Mouse (Mus musculus): ENCODE data around the gene Rai1. TPM values are rescaled to one million over a fixed set of nuclear protein-coding genes. Genes with fewer than 3 reads are reported as not detected.

Gene Rai1
- polyA plus RNA-seq, 1 experiment, result 24.9 TPM

GRCm38 (mm10) chr11:60209933-60210249 lies 105.1 kb downstream of the Rai1 start:
- Histone ChIP-seq H3K4me3 (ENCODE audit: insufficient read depth, poor library complexity, severe bottlenecking) (peak overlapping the region; percentile 34), H3K27me3 (ENCODE audit: control insufficient read depth, insufficient read depth, insufficient read length) (no peaks in the 10 kb centered on the region), H3K79me3 (ENCODE audit: low read depth) (peaks cover 43% of the 10 kb centered on the region), H3K36me3 (ENCODE audit: control insufficient read depth, insufficient read depth) (peaks cover 28% of the 10 kb centered on the region), H3K79me2 (ENCODE audit: control insufficient read depth, insufficient read depth) (peaks cover 89% of the 10 kb centered on the region), H3ac (ENCODE audit: control insufficient read depth, insufficient read length, low read depth) (peak overlapping the region; percentile 9)
- TF ChIP-seq USF1 (IDR thresholded peaks at IDR 0.05; ENCODE audit: low read depth), result no peak
- TF ChIP-seq FOSL1 (IDR thresholded peaks at IDR 0.05; ENCODE audit: insufficient read depth, low read length, poor library complexity, severe bottlenecking), result no peak
- no peak for TF ChIP-seq MYOD1 (IDR thresholded peaks at IDR 0.05; ENCODE audit: control insufficient read depth, insufficient read length, low read depth)
- TF ChIP-seq MYOG (IDR thresholded peaks at IDR 0.05; ENCODE audit: control insufficient read depth, extremely low read depth, insufficient read length), result no peak
- TF ChIP-seq MAX (IDR thresholded peaks at IDR 0.05), result no peak
- no peak for TF ChIP-seq CEBPB (IDR thresholded peaks at IDR 0.05; ENCODE audit: low read depth)
- no peak for TF ChIP-seq CTCF (IDR thresholded peaks at IDR 0.05; ENCODE audit: control insufficient read depth, insufficient read depth, insufficient read length)

- peak overlapping the region; percentile 19 for H3ac ChIP-seq (ENCODE audit: control insufficient read depth, insufficient read length, low read depth)
- peaks cover 93% of the 10 kb centered on the region for H3K79me2 ChIP-seq (ENCODE audit: control insufficient read depth, insufficient read depth)
- TF ChIP-seq MYOG (IDR thresholded peaks at IDR 0.05; ENCODE audit: control insufficient read depth, extremely low read depth, insufficient read length) (no peak), MAX (IDR thresholded peaks at IDR 0.05) (no peak), MYOD1 (IDR thresholded peaks at IDR 0.05; ENCODE audit: control insufficient read depth, insufficient read length, low read depth) (no peak), FOSL1 (IDR thresholded peaks at IDR 0.05; ENCODE audit: insufficient read depth, low read length, poor library complexity, severe bottlenecking) (no peak), CTCF (IDR thresholded peaks at IDR 0.05; ENCODE audit: control insufficient read depth, insufficient read depth, insufficient read length) (no peak), CEBPB (IDR thresholded peaks at IDR 0.05; ENCODE audit: low read depth) (no peak), USF1 (IDR thresholded peaks at IDR 0.05; ENCODE audit: low read depth) (no peak)
- peaks cover 45% of the 10 kb centered on the region for H3K79me3 ChIP-seq (ENCODE audit: low read depth)
- no peaks in the 10 kb centered on the region for H3K27me3 ChIP-seq (ENCODE audit: control insufficient read depth, insufficient read depth, insufficient read length)
- H3K4me3 ChIP-seq (ENCODE audit: insufficient read depth, poor library complexity, severe bottlenecking), result peak overlapping the region; percentile 34
- H3K36me3 ChIP-seq (ENCODE audit: control insufficient read depth, insufficient read depth), result peaks cover 23% of the 10 kb centered on the region
Measured at GRCm38 (mm10) chr11:60210305-60210724, 105.5 kb downstream of the Rai1 start.

GRCm38 (mm10) chr11:60211152-60211551 lies 106.3 kb downstream of the Rai1 start:
- TF ChIP-seq USF1 (IDR thresholded peaks at IDR 0.05; ENCODE audit: low read depth) (no peak), MYOG (IDR thresholded peaks at IDR 0.05; ENCODE audit: control insufficient read depth, extremely low read depth, insufficient read length) (no peak), CTCF (IDR thresholded peaks at IDR 0.05; ENCODE audit: control insufficient read depth, insufficient read depth, insufficient read length) (no peak), MAX (IDR thresholded peaks at IDR 0.05) (no peak), CEBPB (IDR thresholded peaks at IDR 0.05; ENCODE audit: low read depth) (no peak)
- no peak overlapping the region for H3ac ChIP-seq (ENCODE audit: control insufficient read depth, insufficient read length, low read depth)
- peaks cover 17% of the 10 kb centered on the region for H3K36me3 ChIP-seq (ENCODE audit: control insufficient read depth, insufficient read depth)
- peaks cover 99% of the 10 kb centered on the region for H3K79me2 ChIP-seq (ENCODE audit: control insufficient read depth, insufficient read depth)
- no peak overlapping the region for H3K4me3 ChIP-seq (ENCODE audit: insufficient read depth, poor library complexity, severe bottlenecking)
- peaks cover 50% of the 10 kb centered on the region for H3K79me3 ChIP-seq (ENCODE audit: low read depth)
- H3K27me3 ChIP-seq (ENCODE audit: control insufficient read depth, insufficient read depth, insufficient read length), result no peaks in the 10 kb centered on the region

GRCm38 (mm10) chr11:60211761-60212160 lies 106.9 kb downstream of the Rai1 start:
- TF ChIP-seq CTCF (IDR thresholded peaks at IDR 0.05; ENCODE audit: control insufficient read depth, insufficient read depth, insufficient read length) (no peak), MYOG (IDR thresholded peaks at IDR 0.05; ENCODE audit: control insufficient read depth, extremely low read depth, insufficient read length) (no peak), FOSL1 (IDR thresholded peaks at IDR 0.05; ENCODE audit: insufficient read depth, low read length, poor library complexity, severe bottlenecking) (no peak), MYOD1 (IDR thresholded peaks at IDR 0.05; ENCODE audit: control insufficient read depth, insufficient read length, low read depth) (no peak), MAX (IDR thresholded peaks at IDR 0.05) (no peak), USF1 (IDR thresholded peaks at IDR 0.05; ENCODE audit: low read depth) (no peak), CEBPB (IDR thresholded peaks at IDR 0.05; ENCODE audit: low read depth) (no peak)
- Histone ChIP-seq H3K79me3 (ENCODE audit: low read depth) (peaks cover 53% of the 10 kb centered on the region), H3ac (ENCODE audit: control insufficient read depth, insufficient read length, low read depth) (no peak overlapping the region), H3K4me3 (ENCODE audit: insufficient read depth, poor library complexity, severe bottlenecking) (no peak overlapping the region), H3K27me3 (ENCODE audit: control insufficient read depth, insufficient read depth, insufficient read length) (no peaks in the 10 kb centered on the region), H3K79me2 (ENCODE audit: control insufficient read depth, insufficient read depth) (peaks cover 99% of the 10 kb centered on the region), H3K36me3 (ENCODE audit: control insufficient read depth, insufficient read depth) (peaks cover 13% of the 10 kb centered on the region)

- no peak for TF ChIP-seq CTCF (IDR thresholded peaks at IDR 0.05; ENCODE audit: control insufficient read depth, insufficient read depth, insufficient read length)
- no peak for TF ChIP-seq MAX (IDR thresholded peaks at IDR 0.05)
- no peak for TF ChIP-seq CEBPB (IDR thresholded peaks at IDR 0.05; ENCODE audit: low read depth)
- TF ChIP-seq MYOG (IDR thresholded peaks at IDR 0.05; ENCODE audit: control insufficient read depth, extremely low read depth, insufficient read length), result no peak
- no peak for TF ChIP-seq MYOD1 (IDR thresholded peaks at IDR 0.05; ENCODE audit: control insufficient read depth, insufficient read length, low read depth)
- TF ChIP-seq FOSL1 (IDR thresholded peaks at IDR 0.05; ENCODE audit: insufficient read depth, low read length, poor library complexity, severe bottlenecking), result no peak
- no peak for TF ChIP-seq USF1 (IDR thresholded peaks at IDR 0.05; ENCODE audit: low read depth)
- Histone ChIP-seq H3K27me3 (ENCODE audit: control insufficient read depth, insufficient read depth, insufficient read length) (no peaks in the 10 kb centered on the region), H3K36me3 (ENCODE audit: control insufficient read depth, insufficient read depth) (peaks cover 22% of the 10 kb centered on the region), H3K4me3 (ENCODE audit: insufficient read depth, poor library complexity, severe bottlenecking) (no peak overlapping the region), H3K79me3 (ENCODE audit: low read depth) (peaks cover 55% of the 10 kb centered on the region), H3ac (ENCODE audit: control insufficient read depth, insufficient read length, low read depth) (no peak overlapping the region), H3K79me2 (ENCODE audit: control insufficient read depth, insufficient read depth) (peaks cover 99% of the 10 kb centered on the region)
Measured at GRCm38 (mm10) chr11:60213266-60213665, 108.5 kb downstream of the Rai1 start.

GRCm38 (mm10) chr11:60216671-60217070 lies 111.9 kb downstream of the Rai1 start:
- Histone ChIP-seq H3K36me3 (ENCODE audit: control insufficient read depth, insufficient read depth) (peaks cover 24% of the 10 kb centered on the region), H3K79me2 (ENCODE audit: control insufficient read depth, insufficient read depth) (peaks cover 86% of the 10 kb centered on the region), H3K27me3 (ENCODE audit: control insufficient read depth, insufficient read depth, insufficient read length) (no peaks in the 10 kb centered on the region), H3ac (ENCODE audit: control insufficient read depth, insufficient read length, low read depth) (no peak overlapping the region), H3K79me3 (ENCODE audit: low read depth) (peaks cover 45% of the 10 kb centered on the region), H3K4me3 (ENCODE audit: insufficient read depth, poor library complexity, severe bottlenecking) (no peak overlapping the region)
- TF ChIP-seq MYOG (IDR thresholded peaks at IDR 0.05; ENCODE audit: control insufficient read depth, extremely low read depth, insufficient read length), result no peak
- TF ChIP-seq MAX (IDR thresholded peaks at IDR 0.05), result no peak
- TF ChIP-seq MYOD1 (IDR thresholded peaks at IDR 0.05; ENCODE audit: control insufficient read depth, insufficient read length, low read depth), result no peak
- no peak for TF ChIP-seq CEBPB (IDR thresholded peaks at IDR 0.05; ENCODE audit: low read depth)
- no peak for TF ChIP-seq CTCF (IDR thresholded peaks at IDR 0.05; ENCODE audit: control insufficient read depth, insufficient read depth, insufficient read length)
- TF ChIP-seq FOSL1 (IDR thresholded peaks at IDR 0.05; ENCODE audit: insufficient read depth, low read length, poor library complexity, severe bottlenecking), result no peak
- no peak for TF ChIP-seq USF1 (IDR thresholded peaks at IDR 0.05; ENCODE audit: low read depth)
